Mouse (Mus musculus) layer of hippocampus, postnatal 14 days (tissue): ENCODE measurements at regions not wholly inside any gene's neighbourhood (a gene's known extent, or its start where the extent isn't known, plus 50 kb on each side); places are given as distances from the start of the nearest gene placed in this dataset.

ENCODE experiments used
- DNase-seq, 2 experiments: peaks; one replicate each; pipeline ENCODE4 v3.0.0; 2021 to 2022; ENCODE audit warnings: low spot score in 2 of 2, mixed read lengths in 1 of 2

- DNase-seq = peak in 1 of 2 experiments; percentile 34
Observed at GRCm38 (mm10) chr9:62220451-62220850, 61.6 kb downstream of the Spesp1 start.

- no peak for DNase-seq
Observed at GRCm38 (mm10) chr9:62215151-62215859, 66.7 kb downstream of the Spesp1 start.

GRCm38 (mm10) chr9:62214546-62214945 is 67.5 kb downstream of the Spesp1 start:
- no peak for DNase-seq

- DNase-seq = no peak
Observed at GRCm38 (mm10) chr9:62212615-62213014, 69.4 kb downstream of the Spesp1 start.

GRCm38 (mm10) chr9:62210815-62211214 is 71.2 kb downstream of the Spesp1 start:
- DNase-seq = no peak

- no peak for DNase-seq
Observed at GRCm38 (mm10) chr9:62208436-62208835, 73.6 kb downstream of the Spesp1 start.

GRCm38 (mm10) chr9:62205264-62205663 is 76.7 kb downstream of the Spesp1 start:
- DNase-seq = no peak

- DNase-seq = no peak
Observed at GRCm38 (mm10) chr9:62203556-62203955, 78.5 kb downstream of the Spesp1 start.

- DNase-seq = no peak
Observed at GRCm38 (mm10) chr9:62202331-62202730, 79.7 kb downstream of the Spesp1 start.

GRCm38 (mm10) chr9:62197486-62197885 is 75.0 kb upstream of the Glce start:
- DNase-seq = no peak

- no peak for DNase-seq
Observed at GRCm38 (mm10) chr9:62192424-62192892, 70.0 kb upstream of the Glce start.

GRCm38 (mm10) chr9:62190474-62190873 is 68.0 kb upstream of the Glce start:
- no peak for DNase-seq

- no peak for DNase-seq
Observed at GRCm38 (mm10) chr9:62188835-62189234, 66.4 kb upstream of the Glce start.

- DNase-seq = no peak
Observed at GRCm38 (mm10) chr9:62188379-62188778, 65.9 kb upstream of the Glce start.

GRCm38 (mm10) chr9:62186886-62187285 is 64.4 kb upstream of the Glce start:
- DNase-seq = no peak

- no peak for DNase-seq
Observed at GRCm38 (mm10) chr9:62185516-62186280, 63.2 kb upstream of the Glce start.

GRCm38 (mm10) chr9:62181182-62181830 is 58.9 kb upstream of the Glce start:
- peak in 1 of 2 experiments; percentile 57 for DNase-seq

GRCm38 (mm10) chr9:62180456-62181181 is 58.2 kb upstream of the Glce start:
- DNase-seq = no peak

GRCm38 (mm10) chr9:62174651-62175050 is 52.2 kb upstream of the Glce start:
- DNase-seq = no peak
